Mouse (Mus musculus) adrenal gland, postnatal 25 days (tissue): ENCODE results near the gene Ammecr1. TPM values are rescaled to one million over a fixed set of nuclear protein-coding genes. Genes with fewer than 3 reads are reported as not detected.

Source experiments
- DNase-seq: peaks from one replicate; pipeline ENCODE4 v3.0.0; 2021; ENCODE audit warnings: mixed read lengths
- total RNA-seq: library from RNA; stranded (reverse); gene quantifications from 2 replicates; pipeline ENCODE4 v1.2.3, GENCODE M21; 2021

Gene Ammecr1
- total RNA-seq, 1 experiment from 2014 or later = 12.0 TPM

- no peak for DNase-seq
Measured at GRCm38 (mm10) chrX:142914208-142914607, 52.3 kb downstream of the Ammecr1 start.

DNA sequence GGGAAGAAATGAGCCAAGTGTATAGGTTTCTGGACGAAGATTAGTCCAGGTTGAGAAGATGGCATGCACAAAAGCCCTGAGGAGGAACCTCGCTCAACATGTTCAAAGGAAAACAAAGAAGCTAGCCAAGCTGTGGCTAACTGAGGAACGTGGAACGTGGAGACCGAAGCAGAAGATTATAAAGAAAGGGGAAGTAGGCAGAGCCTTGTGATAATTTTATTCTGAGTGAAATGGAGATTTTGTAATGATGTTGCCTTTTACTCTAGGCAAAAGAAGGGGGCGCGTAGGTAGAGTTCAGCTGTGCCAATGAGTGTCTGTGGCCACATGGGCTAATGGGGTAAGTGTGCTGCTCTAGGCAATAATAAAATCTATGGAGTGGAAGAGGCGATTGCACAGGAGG, 62.7 kb downstream of the Ammecr1 start:
- no peak for DNase-seq

DNA sequence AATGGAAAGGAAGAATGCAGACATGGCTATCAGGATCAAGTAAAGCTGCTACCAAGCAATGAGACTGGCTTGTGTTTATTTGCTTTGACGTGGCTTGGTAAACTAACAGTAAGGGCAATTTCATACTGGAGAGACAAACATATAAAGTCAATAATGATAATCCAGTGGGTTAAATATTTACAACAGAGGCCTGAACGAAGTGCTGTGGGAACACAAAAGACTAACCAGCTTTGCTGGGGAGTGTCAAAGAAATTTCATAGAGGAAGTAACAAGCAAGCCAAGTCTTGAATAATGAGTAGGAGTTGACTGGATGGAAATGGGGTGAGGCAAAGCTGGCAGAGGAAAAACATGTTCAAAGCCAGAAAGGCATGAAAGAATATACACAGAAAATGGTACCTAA, 63.9 kb downstream of the Ammecr1 start:
- no peak for DNase-seq

DNA sequence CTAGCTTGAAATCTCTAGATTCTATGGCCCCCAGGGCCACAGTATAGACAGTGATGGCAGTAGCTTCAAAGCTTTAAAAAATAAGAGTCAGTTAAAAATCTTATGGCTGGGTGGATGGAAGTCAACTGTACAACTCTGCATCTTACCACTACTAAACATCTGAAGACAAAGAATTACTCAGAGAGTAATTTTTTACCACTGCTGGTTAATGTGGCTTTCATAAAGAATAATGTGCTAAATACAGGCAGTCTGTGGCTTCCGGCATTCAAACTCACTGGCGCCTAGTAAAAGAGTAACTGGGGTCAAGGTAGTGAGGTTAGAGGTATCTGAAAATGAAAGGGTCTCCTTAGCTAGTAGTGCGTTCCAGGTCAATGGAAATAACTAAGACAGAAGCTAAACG, 64.6 kb downstream of the Ammecr1 start:
- DNase-seq = no peak

DNA sequence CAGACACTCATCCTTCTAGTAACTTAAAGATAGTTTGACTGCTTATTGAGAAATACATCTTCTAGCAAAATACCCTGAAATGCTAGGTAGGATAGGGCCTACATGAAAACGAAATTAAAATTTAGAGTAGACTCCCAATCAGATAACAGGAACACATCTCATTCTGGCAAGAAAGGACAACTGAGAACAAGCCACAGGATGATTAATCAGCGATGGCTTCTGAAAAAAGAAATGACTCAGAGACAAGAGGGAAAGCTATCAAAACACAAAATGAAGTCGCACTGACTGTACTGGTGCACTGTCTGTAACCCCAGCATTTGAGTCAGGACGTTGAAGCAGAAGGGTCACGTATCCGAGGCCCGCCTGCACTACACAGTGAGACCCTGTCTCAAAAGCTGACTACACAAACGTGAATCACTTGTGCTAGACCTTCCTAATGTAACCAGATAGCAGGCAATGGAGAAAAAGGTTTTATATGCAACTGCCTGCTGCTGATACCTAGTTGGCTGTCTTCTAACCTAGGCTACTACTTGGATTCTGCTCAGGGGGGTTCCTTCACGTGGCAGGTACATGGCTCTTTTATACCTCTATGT, 68.1 kb downstream of the Ammecr1 start:
- DNase-seq = no peak

DNA sequence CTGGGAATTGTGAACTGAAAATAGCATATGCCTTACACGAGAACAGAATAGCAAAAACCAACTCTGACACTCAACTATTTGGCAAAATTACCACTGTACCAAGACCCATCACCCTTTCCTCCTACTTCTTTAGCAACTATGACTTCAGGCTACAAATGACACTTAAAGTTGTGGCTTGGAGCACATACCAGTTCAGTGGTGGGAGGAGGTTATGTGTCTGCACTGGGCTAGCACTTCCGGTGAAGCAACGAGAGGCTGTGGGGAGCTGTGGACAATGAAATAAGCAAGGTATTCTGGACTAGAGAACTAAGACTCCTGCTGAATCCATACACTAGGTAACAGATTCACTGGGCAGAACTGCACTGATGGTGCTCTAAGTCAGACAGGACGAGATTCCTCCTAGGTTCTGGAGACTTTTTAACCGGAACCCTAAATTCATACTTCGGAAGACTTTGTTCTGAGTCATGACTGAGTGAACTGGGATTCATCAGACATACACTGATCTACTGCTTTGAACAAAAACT, 69.0 kb downstream of the Ammecr1 start:
- no peak for DNase-seq

GRCm38 (mm10) chrX:142895316-142895715, 71.2 kb downstream of the Ammecr1 start:
- no peak for DNase-seq

- no peak for DNase-seq
Measured at GRCm38 (mm10) chrX:142885962-142886361, 80.6 kb downstream of the Ammecr1 start.

GRCm38 (mm10) chrX:142883593-142883992, 82.9 kb downstream of the Ammecr1 start:
- no peak for DNase-seq

DNA sequence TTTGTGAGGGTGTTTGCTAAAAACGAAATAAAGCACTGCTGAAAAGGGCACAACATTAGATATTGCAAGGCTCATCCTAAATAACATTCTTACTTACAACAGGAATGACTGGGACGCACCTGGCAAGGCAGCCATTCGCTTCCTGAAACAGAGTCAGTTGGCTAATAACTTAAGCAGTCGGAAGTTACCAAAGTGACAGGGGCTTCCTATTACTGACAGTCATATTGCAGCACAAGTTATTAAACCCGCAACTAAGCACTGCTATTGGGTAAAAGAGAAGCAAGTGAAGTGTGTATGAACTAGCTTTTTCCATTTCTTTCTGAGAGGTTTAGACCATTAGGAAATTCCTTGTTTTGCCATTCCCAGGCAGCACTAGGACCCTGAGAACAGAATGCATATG, 84.3 kb downstream of the Ammecr1 start:
- DNase-seq = no peak

DNA sequence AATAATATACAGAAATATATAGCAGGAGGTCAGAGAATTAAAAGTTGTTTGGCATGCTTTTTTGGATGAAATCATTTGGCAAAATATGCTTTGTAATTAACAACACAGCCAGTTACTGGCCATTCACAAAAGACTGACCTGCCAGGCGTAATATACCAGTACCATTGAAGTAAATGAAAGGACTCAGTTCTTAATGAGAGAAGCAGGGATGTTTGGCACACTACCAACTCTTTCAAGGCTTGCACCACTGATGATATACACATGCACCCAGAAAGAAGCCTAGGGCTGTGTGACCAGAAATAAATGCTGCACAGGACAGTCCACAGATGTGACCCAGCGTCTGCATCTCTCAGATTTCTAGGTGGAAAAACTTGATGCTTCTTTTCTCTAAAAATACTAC, 96.7 kb downstream of the Ammecr1 start:
- no peak for DNase-seq

GRCm38 (mm10) chrX:142848032-142848431, 118.5 kb downstream of the Ammecr1 start:
- no peak for DNase-seq

DNA sequence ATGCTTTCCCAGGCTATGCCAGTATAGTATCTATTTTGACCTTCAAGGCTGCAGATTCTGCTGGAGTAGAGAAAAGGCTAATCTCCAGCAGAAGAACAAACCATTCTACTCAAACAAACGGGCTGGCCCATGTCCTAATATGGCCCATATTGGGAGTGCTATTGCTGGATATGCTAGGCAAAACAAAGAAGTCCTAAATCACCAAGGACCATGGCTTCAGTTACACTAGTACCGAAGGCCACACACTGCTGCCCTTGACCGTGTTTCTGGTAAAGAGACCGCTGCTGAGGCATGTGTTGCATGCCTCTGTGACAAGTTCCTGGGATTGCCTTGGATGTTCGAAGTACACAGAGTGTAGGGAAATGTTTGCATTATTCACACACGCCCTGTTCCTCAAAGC, 120.3 kb downstream of the Ammecr1 start:
- DNase-seq = no peak

DNA sequence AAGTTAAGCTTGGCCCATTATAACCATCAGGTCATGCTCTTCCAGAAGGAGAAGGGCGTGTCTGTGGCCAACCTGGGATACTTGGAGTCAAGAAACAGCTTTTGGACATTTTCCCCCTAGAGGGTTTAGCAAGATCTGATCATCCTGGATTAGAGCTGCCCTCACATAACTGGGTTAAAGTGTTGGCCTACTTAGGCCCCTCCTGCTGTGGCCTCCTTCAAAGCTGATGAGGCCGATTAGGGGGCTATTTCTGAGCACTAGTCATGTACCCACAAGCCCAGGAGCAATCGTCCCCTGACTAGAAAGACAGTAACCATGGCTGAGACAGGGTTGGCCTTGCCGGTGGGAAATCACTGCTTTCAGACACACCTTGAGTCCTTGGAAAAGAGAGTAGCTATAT, 124.6 kb downstream of the Ammecr1 start:
- DNase-seq = no peak

GRCm38 (mm10) chrX:142839411-142839810, 127.1 kb downstream of the Ammecr1 start:
- DNase-seq = no peak

GRCm38 (mm10) chrX:142838841-142839240, 127.7 kb downstream of the Ammecr1 start:
- DNase-seq = no peak

DNA sequence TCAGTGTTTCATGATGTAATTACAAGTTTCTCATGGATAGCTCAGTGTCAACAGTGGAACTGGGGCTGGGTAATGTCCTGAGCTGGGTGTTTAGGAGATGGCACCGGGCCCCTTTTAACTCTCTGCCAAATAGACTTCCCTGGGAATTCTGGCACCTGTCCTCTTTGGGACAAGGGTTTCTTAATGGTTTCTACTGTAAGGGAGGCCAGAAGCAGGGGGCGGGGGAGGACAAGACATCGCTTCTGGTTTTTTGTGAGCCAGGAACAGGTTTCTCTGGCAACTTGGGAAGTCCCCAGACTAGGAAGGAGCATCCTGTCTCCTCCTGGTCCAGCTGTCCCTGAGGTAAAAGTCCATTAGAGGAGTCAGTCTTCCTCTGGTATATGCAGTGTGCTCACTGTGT, 129.2 kb downstream of the Ammecr1 start:
- no peak for DNase-seq

DNA sequence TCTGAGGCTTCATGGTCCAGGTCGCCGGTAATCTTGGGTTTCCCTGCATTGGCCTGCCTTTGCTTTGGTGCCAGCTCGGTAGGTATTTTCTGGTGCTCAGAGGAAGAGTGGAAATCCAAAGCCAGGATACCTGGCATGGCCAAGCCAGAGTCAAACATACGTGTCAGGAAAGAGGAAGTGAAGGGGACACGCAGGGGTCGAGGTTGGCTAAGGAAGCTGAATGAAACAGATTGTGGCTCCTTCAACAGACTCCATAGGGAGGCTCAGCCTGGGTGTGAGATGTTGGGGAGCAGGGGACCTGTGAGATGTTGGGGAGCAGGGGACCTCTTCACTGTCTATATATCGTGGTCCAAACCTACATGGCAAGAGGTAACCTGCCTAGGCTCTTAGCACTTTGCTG, 130.1 kb downstream of the Ammecr1 start:
- no peak for DNase-seq

DNA sequence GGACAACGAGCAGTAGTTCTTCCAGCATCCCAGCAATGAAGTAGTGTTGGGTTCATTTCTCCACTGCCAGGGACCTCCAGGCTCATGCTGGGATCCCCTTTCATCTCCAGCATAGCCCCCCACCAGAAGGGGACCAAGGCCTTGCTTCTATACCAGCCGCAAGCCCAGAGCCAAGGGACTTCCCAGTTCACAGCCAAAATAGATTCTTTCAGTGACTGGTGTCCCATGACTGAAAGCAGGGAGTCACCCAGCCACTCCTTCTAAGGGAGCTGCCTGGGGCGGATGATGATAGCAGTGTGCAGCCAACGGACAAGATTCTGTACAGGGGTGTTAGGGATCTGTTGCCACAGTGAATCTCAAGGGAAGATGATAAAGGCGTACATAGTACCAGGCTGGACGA, 131.7 kb downstream of the Ammecr1 start:
- DNase-seq = no peak

DNA sequence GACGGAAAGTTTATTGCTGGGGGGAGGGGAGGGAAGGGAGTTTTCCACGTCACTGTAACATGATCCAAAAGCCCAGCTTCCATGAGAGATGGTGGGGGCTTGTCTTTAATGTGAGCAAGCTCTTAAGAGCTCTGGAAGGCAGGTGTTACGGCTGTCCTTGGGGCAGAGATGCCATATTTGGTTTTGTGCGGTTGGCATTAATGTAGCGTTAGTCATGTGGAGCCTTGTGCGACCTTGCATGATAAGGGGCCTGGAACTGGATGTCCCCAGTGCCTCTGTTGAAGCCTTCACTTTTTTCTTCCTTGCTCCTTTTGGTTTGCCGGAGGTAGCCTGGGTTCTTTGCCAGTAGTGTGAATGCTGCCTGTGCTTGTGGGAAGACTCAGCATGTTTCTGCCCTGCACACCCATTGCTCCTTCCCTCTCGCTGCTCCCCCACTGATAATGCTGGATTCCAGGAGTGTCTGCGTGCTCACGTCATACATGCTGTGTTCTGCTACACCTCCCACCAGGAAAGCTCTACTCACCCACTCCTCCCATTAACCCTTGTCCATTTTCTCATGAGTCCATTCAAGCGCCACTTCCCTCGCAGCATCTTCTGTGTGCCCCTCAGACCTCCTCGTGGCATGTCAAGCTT, 133.2 kb downstream of the Ammecr1 start:
- DNase-seq = no peak

GRCm38 (mm10) chrX:142832221-142832620, 134.3 kb downstream of the Ammecr1 start:
- no peak for DNase-seq

DNA sequence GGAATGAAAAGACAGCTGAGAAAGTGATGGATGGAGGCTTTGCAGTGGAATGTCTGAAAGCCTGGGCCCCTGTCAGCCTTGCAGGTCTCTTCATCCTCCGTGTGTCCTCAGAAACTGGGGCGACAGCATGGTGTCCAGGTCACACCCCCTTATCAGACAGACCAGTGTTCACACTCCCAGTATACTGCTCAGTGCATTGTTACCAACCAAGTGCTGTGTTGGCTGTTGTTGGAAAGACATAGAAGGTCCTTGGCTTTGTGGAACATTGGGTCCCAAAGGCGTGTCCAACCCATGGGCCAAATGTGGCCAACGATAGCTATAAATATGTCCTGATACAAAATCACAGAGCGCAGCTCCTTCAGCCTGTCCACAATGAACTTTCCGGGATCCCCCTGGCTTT, 136.0 kb downstream of the Ammecr1 start:
- no peak for DNase-seq

- DNase-seq = no peak
Measured at GRCm38 (mm10) chrX:142829866-142830470, 136.6 kb downstream of the Ammecr1 start.

DNA sequence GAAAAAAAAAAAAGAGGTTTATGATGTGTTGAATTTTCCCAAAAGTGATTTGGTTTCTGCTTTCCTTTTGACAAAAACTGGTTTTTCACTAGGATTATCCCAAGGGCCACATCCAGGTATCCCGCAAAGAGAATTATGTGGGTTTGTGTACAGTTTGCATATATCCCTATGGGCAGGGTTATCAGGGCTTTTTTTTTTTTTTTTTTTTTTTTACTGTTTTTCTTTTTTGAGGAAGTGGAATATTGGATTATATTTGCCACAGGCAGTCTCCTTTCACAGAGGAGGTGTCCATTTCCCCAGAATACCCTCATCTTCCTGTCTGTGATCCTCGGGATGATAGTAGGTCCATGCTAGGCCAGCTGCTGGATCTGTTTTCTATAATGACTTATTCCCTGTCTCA, 137.3 kb downstream of the Ammecr1 start:
- DNase-seq = no peak
